Mouse (Mus musculus) G1E (cell line): ENCODE measurements around the gene Spry1.

Source experiments
- CTCF ChIP-seq: IDR thresholded peaks from 2 replicates; pipeline ENCODE4 v1.5.1; 2012; ENCODE audit warnings: low read depth, low read length, inconsistent platforms, mixed read lengths
- GATA1 ChIP-seq: IDR thresholded peaks from 2 replicates; pipeline ENCODE4 v1.6.1; 2012; ENCODE audit warnings: borderline replicate concordance, low read length, inconsistent platforms, mixed read lengths
- GATA2 ChIP-seq: IDR thresholded peaks from 2 replicates; pipeline ENCODE4 v1.6.1; 2012; ENCODE audit warnings: low read depth, low read length, inconsistent platforms, borderline replicate concordance
- POLR2AphosphoS5 ChIP-seq: IDR thresholded peaks from 2 replicates; pipeline ENCODE4 v1.6.1; 2012; ENCODE audit warnings: low read depth, low read length, inconsistent platforms; ENCODE audit not compliant: insufficient replicate concordance
- TAL1 ChIP-seq: conservative IDR thresholded peaks from 2 replicates; pipeline ENCODE4 v1.6.1; 2012; ENCODE audit warnings: low read depth, low read length, inconsistent platforms, mixed read lengths

GRCm38 (mm10) chr3:37613722-37614121 lies 26.0 kb upstream of the Spry1 start:
- no peak for TF ChIP-seq CTCF
- no peak for TF ChIP-seq GATA1
- no peak for TF ChIP-seq POLR2AphosphoS5
- no peak for TF ChIP-seq GATA2
- TF ChIP-seq TAL1 = no peak
